Mouse (Mus musculus) layer of hippocampus, adult 8-10 months (tissue): ENCODE measurements around the gene Ap3s2. TPM values are rescaled to one million over a fixed set of nuclear protein-coding genes. Genes with fewer than 3 reads are reported as not detected.

Source experiments
- DNase-seq, 2 experiments: peaks; one replicate each; pipeline ENCODE4 v3.0.0; 2022; ENCODE audit warnings: low spot score in 2 of 2
- total RNA-seq, 4 experiments: library from RNA; stranded (reverse); gene quantifications; 2 replicates each; pipeline ENCODE4 v1.2.4; 2022

Ap3s2 gene
- total RNA-seq, 4 experiments from 2014 or later, result 40.9 to 51.1 (median 46.7) TPM

DNA sequence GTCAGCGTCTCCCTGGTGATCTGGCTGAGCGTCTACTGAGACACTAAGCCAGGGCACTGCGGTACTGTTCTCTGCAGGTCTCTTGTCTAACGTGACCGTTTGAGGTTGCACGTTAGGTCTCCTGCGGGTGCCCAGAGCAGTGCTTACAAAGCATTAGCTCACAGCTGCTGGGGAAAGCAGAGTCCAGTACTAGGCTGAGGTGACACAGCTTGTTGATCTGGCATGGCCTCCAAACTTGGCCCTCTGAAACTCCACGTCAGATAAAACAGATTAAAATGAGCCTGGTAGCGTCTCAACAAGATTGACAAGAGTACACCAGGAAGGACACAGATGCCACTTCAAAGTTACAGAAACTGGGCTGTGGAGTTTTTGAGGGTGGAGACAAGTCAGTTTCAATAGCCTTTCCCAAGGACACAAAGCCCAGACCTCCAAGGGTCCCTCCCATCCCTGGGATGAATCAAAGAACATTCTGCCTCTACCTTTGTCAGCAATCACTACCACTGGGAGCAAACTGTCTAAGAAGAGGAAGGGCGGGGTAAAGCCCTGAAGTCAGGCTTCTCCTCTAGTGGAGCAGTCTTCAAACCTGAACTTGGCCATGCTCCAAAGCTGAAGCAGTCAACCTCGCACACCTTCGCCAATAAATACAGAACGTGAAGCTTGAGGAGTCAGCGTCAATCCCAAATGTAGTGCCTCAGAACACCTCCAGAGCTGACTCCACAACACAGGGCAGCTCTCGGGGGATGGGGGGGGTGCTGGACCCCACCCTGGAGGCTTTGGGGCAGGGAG lies 29.8 kb downstream of the Ap3s2 start:
- no peak for DNase-seq

DNA sequence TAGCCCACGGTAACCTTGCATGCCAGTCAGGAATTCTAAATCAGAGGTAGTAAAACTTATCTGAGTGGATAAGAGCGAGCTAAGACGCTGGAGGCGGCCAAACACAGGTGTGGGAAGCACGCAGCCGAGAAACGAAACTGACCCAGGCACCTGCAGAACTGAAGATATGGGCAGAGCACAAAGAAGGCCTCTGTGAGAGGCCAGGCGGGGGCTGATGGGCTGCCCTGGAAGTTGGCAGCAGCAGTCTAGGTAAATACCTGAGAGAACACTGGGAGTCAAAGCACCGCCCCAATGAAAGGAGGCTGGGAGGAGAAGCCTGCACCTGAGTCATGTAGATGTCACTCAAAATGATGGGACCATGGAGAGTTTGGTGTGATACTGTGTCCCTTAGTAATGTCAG lies 31.8 kb downstream of the Ap3s2 start:
- DNase-seq, result no peak

DNA sequence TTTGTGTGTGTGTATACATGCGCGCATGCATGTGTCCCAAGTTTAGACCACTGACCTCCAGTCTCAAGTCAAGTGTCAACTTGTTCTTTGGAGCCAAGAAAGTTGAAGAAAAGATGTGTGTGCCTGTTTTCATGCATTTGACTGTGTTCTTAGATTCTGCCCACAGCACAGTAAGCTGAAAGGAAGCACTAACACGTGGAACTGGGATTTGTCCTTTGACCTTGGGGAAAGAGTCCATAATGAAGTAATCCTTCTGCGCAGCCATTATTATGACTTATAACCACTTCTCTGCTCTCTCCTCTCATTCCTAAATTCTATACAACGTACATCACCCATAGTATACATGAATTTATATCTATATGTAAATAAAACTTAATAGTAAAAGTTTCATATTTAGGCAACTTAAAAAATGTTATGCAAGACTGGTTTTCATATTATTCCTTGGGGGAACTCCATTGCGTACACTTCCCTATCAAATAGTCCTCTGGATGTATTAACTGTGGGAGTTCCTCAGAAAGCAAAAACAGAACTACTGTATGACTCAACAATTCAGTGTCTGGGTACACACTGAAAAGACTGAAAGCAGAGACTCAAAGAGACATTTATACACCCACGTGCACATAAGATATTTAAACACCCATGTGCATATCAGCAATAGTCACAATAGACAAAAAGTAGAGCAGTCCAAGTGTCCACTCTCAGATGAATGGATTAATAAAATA lies 36.7 kb downstream of the Ap3s2 start:
- DNase-seq, result no peak

DNA sequence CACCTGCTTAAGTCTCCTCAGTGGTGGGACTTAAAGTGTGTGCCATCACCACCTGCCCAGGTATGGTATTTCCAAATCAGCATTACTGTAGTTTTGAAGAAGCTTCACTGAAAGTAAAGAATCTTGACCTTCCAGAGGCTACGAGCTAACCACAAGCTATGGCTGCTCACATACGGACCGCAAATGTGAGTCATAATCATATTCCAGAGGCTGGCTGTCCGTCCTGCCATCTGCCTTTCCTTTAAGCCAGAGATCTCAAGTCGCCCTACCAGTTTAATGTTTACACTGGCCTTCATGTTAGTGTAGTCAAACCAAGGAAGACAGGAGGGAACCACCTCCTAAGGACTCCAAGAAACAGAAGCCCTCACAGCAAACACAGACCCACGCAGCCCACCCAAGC lies 38.5 kb downstream of the Ap3s2 start:
- no peak for DNase-seq

DNA sequence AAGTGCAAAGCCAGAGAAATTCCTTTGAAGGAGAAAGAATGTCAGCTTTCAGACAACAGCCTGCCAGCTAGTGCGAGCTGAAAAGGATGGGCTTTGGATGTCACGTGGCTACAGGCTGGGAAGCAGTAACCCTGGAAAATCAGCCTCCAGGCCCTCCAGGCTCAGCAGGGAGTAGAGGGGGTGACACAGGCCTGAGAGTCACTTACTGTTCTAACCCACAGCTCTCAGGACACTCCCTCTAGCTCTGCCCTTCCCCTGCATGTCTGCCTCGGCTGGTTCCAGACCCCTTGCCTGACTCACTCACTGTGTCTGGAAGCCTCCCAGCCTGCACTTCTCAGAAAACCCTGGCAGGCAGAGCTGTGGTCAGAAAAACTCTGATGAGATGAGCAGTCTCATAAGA lies 39.5 kb downstream of the Ap3s2 start:
- no peak for DNase-seq

DNA sequence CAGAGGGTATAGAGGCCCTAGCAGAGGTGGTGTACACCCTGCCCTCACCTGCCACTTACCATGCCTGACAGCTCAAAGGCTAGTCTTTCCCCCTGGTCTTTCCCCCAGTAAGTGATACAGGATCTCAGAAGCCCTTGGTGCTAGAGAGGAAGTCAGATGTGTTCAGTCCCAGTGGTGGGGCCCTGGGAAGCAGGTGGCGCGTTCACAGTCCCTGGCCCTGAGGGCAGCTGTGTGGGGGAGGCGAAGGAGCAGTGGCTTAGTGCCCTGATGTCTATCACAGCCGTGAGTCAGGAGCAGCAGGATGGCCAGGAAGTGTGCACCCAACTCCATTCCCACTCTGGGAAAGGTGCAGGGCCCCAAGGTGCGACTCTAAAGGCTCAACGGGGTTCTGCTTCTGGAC lies 40.4 kb downstream of the Ap3s2 start:
- DNase-seq, result no peak

DNA sequence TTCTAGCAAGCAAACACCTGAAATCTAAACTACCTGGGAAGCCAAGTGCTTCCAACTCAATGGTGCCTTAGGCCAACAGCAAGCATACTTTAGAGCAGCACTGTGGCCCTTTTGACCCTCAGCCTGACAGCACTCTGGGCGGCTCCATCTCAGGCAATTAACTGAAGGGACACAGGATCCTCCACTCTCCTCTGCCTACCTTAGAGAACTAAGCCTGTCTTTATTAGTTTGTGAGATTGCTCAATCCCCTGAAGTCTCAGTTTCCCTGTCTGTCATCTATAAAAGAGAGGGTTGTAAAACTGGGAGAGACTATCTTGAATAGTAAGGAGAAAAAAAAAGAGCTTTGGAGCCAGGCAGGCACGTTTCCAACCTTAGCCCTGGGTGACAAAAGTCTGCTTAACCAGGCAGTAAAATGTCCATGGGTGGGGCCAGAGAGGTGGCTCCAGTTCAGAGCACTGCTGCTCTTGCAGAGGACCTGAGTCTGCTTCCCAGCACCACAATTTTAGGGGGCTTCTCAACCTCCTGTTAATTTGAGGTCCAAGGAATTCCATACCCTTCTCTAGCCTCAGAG lies 41.9 kb downstream of the Ap3s2 start:
- DNase-seq, result no peak

DNA sequence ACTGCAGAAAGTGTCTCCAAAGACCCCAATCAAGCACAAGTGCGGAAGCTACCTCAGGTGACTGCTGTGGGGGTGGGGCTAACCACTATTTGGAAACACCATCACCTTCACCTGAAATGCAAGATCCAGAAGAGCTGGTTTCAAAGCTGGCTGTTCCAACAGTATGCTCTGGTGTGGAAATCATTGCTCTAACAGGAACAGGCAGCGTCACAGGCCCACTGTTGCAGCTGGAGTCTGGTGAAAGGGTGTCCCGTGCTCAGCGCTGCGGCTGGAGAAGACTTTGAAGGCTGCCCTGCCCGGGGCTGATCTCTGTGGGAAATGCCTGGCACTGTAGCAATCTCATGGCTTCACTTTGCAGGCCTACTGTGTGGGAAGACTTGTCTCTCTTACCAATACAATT lies 47.0 kb downstream of the Ap3s2 start:
- no peak for DNase-seq

DNA sequence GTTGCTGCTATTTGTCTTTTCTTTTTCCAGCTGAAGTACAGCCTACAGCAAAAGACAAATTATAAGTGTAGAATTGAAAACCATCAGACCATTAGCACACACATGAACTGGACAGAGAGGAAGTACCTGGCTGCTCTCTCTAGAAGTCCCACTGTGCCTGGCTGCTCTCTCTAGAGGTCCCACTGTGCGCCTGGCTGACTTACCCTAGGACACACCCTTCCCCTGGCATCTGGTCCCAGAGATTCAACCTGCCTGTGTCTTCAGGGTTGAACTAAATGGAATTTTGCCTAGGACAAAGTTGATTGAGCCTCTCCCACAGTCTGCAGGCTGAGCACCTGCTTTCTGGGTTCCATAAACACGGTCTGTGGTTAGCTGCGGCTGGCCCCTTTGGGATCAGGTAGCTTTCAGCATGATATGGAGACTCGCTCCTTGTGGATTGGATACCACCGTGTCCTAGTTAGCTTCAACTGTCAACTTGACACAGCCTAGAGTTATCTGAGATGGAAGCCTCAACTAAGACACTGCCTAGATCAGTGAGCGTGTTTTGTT lies 48.6 kb downstream of the Ap3s2 start:
- DNase-seq, result no peak

DNA sequence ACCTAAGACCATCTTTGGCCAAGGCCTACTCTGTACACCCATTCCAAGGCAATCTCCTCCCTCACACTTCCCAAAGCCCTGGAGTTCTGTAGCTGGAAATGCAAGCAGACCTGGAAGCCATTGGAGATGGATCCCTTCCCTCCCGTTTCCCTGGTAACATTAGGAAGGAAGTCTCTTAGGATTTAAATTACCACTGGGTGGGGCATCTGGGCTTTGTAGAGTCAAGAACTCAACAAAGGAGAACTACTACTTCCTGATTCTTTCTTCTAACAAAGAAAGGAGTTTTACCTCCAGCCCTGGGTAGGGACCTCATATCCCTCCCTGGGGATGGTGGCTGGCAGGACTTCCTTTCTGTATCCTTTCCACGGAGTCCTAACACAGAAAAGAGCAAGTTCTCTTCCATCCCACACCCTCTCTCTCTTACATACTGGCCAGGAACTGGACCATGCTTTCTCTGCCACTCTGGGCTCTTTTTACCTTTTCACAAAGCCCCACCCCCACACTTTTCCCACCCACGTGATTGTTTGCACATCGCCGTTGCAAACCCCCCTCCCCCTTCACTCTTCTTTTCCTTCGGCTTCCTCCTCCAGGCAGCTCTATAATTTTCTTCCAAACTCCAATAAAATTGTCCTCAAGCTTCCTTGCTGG lies 51.3 kb downstream of the Ap3s2 start:
- no peak for DNase-seq

DNA sequence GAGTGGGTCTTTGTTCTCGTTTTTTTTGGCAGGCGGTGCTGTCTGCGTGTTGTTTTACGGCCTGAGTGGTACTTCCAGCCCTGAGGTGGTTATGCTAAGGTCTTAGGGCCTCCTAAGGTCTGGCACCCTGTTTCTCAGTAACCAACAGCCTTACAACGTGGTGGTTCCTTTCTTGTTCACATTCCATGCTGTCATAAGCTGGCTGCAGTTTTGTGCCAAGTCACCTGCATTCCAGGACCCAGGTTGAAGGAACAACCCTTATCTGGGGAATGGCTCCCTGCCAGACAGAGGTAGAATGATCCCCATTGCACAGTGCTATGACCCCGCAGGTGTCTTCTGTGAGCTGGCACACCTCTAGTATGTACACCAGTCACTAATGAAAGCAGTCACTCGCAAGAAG lies 52.0 kb downstream of the Ap3s2 start:
- DNase-seq, result no peak

DNA sequence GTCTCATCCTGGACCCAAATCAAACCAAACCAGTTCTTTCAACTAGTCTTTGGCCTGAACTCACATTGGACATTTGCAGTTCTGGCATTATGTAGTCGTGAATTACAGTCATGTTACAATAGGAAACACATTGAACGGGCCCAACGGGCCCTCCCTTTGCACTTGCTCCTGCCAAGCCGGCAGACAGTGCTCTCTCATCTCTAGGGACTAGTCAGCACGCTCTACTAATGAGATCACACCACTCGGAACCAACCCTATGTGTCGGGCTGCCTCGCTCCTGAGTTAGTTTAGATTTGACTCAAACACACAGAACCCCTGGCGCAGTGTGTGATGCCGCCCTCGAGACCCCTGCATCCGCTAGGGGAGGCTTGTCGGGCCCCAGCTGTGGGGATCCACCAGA lies 52.6 kb downstream of the Ap3s2 start:
- no peak for DNase-seq

DNA sequence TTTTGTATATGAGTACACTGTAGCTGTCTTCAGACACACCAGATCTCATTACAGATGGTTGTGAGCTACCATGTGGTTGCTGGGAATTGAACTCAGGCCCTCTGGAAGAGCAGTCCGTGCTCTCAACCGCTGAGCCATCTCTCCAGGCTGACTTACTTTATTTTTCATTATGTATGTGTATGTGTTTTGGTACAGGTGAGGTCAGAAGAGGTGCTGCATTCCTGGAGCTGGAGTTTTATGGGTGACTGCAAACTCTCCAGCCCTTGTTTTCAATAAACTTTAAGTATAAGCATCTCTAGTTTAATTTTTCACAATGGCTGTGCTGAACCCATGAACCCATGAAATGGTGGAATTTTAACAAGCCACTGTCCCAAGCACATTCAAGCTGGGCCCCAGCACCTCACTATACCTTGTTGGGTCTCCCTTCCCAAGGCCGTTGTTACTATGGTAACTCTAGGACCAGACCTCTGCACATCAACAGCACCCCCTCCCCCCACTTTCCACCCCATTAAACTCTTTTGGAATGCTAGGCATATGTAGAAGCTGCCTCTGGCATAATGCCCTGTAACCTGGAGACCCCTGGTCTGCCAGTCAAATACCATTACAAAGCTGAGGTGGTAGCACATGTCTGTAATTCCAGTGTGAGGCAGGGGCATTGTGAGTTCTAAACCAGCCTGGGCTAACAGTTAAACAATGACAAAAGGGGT lies 54.0 kb downstream of the Ap3s2 start:
- no peak for DNase-seq

DNA sequence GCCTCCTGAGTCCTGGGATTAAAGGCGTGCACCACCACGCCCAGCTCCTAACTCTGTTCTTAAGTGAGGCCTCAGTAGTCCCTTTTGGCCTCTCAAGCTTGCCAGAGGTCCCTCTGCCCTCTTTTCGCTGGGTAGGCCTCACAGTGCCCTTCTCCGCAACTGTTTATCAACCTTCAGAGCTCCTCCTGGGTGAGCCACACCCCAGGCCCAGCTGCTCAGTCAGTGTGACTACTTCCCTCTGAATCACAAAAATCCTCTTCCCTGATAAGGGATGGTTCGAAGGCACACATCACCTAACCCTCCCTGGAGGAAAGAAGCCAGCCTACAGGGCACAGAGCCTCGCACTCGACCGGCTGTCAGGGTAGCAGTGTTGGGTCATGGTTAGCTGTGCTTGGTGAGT lies 58.7 kb downstream of the Ap3s2 start:
- DNase-seq, result no peak

DNA sequence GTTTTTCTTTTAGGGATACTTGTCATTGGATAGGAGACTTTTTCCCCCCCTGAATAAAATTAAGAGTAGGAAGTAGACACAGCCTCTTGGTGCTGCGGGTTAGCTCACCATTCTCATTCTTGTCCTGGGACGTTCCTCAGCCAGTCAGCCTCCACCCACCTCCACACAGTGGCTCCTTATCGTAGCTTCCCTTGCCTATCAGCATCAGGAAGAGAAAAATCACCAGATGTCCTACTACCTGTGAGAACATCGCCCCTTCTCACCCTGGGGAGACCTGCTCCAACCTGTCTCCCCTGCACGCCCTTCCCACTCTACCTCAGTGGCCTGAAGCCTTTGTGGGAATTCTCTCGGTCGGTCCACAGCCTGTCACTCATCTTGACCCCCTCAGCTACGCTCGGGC lies 59.6 kb downstream of the Ap3s2 start, which contains the start of gene Anpep:
Gene Anpep (minus strand): TSS at position 249 of the 400 bp plus-strand sequence.
- DNase-seq, result no peak

DNA sequence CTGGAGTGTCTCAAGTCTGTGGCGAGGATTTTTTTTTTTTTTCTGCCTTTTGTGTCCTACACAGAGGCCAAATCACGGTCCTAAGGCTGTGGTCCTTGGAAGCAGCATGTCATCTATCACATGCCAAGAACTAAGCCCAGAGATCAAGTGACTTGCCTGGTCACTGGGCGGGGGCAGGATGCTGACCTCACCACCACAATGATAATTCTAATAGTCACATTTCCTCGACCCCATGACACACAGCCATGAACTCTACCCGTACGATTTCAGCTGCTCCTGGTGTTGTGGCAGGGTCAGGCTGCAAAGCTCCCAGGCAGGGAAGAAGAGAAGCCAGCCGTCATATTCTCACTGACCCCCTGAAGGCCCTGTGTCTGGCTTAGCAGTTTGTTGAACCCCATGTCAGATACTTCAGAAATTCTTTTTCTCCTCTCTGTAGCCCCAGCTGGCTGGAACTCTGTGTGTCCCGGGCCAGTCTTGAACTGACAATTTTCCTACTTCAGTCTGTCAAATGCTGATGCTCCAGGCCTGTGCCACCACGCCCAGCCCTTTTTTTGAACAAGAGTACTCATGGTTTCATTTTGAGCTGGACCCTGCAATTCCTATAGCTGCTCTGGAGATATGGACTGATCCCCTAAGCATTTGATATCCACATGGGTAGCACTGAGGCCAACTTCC lies 61.4 kb downstream of the Ap3s2 start:
- DNase-seq, result no peak

DNA sequence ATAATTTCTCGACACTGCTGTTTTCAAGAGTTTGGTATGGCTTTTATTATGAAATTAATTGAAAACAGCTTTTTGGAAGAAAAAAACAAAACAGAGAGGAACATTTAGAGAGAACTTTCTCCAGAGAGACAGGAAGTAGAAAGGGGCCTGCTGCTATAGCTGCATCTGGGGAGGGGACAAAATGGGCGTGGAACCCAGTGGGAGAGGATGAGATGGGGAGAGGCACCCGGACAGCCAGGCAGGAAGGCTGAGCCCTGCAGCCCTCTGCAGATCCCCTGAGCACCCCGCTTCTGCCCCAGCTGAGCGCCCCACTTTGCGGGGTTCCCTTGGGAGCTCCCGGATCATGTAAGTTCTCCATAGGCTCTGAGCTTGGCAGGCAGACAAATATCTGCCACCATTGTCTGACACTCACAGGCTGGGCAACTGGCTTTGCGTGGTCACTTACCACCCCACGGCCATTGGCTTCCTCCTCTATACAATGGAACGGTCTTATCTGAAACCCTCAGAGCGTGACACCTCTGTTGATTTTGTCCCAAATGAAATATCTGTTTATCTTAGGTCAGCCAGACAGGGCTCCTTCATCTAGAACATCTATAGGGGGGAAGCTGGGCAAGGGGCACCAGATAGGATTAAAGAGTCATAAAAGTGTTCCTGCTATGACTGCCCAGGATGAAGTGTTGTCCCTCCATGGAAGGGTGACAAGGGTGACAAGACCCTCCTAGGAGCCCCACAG lies 62.1 kb downstream of the Ap3s2 start:
- DNase-seq, result no peak

DNA sequence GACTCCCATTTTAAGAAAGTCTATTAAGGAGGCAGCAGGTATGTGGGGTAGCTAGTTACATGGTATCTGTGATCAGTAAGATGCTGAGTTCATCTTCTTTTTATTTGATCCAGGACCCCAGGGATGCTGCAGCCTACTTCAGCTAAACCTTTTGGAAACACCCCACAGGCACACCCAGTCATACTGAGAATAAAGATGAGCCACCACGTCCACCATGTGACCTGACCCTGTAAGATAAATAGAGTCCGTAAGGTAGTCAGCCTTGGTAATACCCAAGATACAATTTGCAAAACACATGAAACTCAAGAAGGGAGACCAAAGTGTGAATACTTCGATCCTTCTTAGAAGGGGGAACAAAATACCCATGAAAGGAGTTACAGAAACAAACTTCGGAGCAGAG lies 64.1 kb downstream of the Ap3s2 start:
- DNase-seq, result no peak

DNA sequence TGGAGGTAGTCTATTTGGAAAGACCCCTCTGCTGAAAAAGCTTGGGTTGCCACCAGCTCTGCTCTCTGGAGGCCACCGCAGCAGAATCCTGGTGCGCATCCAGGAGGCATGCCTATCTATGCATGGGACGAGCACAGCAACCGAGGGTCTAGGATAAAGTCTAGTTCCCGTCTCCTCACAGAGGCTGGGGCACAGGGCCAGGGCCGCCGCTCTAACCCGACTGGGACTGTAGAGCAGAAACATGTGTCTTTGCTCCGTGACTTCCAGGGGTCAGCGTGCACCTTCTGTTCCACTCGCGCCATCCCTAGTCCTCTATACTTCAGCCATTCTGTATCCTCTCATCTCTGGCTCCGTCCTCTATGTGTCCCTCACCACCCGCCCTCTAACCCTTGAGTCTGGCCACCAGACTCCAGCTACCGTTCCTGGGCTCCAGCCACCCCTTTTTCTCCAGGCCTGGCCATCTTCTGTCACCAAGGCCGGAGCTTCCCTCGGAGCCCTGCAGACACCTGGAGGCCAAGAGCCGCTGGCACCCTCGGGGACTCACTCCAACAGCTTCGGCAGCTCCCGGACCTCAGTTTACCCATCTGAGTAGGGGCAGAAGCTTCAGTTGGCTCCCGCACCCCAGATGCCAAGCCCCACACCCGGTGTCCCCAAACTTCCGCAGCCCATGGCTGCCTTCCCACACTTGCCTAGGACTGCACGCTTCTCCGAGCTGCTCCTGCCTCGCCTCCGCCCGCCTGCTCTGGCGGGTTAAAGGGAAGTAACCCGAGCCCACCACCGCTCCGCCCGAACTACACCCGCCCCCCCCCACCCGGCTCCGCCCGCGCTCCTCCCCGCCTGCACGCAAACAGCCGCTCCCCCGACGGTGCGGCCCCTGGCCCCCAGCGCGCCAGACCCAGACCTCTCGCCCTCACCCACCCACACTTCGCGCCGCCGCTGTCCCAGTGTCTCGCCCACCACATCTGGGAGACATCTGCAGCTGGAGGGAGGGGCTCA lies 72.7 kb downstream of the Ap3s2 start:
- no peak for DNase-seq
